Mouse (Mus musculus) left cerebral cortex, adult 11 months (tissue): Measurements from ENCODE around the gene Plekhg1.

Experiments
- DNase-seq: peaks from one replicate; pipeline ENCODE4 v3.0.0; 2022; ENCODE audit warnings: low spot score

Gene Plekhg1

DNA sequence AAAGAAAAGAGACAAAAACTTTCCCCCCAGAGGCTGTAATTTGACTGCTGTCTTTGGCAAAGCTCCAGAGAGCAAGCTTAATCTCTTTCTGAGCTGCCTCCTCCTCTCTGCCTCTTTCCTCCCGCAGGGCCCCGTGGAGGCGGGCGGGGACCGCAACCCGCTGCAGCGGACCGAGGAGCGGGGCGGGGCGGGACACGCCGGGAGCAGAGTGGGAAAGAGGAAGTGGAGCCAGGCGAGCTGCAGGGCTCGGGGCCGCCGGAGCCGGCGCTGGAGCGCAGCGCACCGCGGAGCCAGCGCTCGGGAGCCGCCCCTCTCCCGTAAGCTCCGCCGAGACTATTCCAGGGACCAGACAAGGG is at the start of gene Plekhg1:
Plekhg1 (plus strand) TSS at position 217 of the 356 bp plus-strand sequence.
- DNase-seq: peak; percentile 31

DNA sequence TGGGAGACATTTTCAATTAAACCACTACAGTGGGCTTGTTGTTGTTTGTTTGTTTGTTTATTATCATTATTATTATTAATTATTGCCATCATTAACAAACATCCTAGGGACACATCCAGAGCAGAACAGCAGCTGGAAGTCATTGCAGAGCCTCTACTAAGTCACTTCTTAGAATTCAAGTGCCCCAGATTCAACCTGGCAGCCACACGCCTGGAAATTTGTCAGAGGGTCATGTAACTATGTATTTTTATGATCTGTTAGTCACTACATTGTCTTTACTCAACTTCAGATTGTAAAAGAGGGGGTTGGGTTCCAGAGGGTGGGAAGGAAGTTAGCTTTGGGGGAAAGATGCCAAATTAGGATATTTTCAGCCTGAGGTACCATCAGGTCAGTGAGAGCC is 47.4 kb upstream of the Plekhg1 start:
- no peak for DNase-seq

DNA sequence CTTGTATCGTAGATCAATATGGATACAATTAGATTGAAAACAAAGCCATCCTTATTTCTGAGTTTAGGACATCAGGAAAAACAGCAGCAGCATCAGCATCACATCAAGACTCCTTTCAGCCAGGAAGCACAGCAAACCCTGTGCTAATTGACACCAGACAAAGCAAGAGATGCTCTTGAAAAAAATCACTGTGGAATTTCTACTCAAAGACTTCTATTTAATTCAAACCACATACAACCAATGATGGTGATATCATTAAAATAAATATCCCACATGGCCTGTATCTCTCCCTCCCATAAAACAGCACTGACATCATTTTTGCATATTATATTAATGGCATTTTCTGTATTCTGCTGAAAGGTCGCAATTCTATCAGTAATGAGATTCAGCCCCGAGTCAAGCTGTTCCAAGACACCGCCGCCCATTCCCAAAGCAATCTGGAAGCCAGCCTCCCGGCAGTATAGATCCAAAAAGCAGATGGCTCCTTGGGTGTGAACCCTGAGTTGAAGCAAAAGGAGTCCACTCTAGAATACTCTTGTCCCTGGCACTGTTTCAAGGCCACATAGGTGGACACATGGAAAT is 46.4 kb upstream of the Plekhg1 start:
- no peak for DNase-seq

DNA sequence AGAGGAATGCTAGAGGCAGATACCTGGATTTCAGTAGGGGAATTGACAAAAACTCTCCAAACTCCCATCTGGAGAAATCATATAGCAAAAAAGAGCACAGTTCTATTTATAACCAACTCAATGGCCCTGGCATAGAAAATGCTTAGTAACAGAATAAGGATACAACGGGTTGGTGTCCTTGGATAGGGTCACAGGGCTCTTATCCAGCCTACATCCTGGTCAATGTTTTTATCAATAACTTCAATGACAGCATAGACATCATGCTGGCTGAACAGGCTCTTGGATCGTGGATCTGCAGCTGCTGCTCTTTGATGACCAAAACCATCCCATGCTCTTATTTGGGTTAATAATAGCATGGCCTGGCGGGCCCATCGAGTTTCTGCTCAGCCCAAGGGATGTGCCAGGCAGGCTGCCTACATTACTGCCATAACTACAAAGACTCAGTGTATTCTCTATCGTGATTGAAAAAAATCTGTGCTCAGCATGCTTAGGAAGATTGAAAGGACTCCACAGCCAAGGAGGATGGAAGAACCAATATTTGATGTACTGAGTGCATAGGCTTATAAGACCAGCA is 44.7 kb upstream of the Plekhg1 start:
- DNase-seq: no peak

DNA sequence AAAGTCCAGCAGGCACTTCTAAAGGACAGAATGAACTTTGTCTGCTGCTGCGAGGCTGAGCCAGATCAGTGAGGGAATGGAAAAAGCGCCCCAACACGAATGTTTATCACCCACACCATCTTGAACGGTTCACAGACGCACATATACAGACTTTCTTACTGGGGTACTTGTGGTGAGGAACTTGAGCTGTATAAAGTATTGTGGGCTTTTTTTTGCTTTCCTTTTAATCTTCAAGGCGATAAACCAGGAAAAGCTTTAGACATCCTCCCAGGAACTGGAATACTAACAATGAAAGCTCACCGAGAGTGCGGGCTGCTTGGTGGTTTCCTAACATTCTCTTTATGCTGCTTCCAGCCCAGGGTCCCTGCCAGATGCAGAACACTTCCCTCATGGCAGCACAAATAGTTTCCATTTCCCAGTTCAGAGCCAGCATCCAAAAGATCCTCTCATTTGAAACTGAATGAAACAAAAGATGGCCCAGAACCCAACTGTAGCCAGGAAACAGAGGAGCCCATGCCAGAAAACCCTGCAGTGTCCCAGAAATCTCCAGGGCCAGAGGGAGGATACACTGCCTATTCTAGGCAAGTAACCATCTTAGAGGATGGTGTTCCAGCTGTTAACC is 43.3 kb upstream of the Plekhg1 start:
- peak; percentile 57 for DNase-seq

DNA sequence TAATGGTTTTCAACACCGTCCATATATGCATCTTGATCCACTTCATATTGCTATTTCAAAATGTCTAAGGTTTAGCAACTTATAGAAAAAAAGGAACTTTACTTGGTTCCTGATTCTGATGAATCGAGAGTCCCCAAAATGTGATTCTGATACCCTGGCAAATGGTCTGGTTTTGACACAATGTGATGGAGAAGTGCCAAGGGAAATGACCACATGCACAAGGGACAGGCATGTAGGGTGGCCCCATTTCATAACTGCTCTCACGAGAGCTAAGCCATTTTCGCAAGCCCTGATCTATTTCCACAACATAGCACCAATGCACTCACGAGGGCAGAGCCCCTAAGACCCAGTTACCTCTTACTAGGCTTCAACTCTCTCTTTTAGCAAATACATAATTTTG is 42.7 kb upstream of the Plekhg1 start:
- no peak for DNase-seq

DNA sequence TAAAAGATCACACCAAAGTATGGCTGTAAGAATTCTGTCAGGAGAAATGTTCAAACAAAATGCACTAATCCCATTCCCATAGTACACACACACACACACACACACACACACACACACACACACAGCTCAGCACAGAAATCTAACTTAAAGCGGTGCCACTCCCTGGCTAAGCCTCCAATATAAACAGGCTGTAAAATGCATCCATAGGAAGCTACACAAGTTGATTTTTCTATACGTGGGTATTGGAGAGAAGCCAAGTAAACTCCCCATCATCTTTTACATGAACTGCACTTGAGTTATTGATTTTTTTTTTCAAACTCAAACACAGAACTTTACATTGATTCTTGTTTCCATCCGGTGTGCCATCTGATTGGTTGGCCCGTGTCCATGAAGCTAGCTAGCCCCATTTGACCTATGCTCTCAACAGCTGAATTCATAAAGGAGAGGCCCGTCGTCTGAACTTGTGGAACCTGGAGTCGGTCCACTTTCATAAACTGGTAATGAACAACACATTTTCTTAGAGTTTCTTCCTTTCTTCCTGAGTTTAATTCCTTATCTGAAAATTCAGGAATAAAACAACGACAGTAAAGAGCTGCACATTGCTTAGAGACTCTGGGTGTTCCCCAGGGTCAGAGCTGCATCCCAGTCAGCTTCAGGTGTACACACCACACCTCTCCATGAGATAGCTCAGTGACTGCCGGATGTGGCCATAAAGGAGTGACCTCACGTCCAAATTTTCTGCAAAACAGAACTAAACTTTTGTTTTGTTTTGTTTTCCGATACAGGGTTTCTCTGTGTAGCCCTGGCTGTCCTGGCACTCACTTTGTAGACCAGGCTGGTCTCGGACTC is 39.7 kb upstream of the Plekhg1 start:
- no peak for DNase-seq

DNA sequence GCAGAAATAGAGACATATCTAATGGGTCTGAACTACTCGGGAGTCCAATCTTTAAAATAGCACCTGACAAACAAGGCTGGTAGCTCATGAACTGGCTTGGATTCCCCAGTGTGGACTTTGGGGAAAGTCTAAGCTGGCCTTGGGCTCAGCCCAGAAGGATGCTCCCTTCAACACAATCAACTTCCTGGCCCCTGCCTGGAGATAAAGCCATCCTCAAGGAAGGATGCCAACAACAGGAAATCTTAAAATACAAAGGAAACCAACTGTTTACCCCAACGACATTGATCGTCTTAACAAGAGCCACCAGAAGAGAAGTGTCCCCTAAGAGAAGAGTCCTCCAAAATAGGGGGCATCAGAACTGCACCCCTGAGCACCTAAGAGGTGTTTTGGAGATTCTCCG is 38.3 kb upstream of the Plekhg1 start:
- no peak for DNase-seq

DNA sequence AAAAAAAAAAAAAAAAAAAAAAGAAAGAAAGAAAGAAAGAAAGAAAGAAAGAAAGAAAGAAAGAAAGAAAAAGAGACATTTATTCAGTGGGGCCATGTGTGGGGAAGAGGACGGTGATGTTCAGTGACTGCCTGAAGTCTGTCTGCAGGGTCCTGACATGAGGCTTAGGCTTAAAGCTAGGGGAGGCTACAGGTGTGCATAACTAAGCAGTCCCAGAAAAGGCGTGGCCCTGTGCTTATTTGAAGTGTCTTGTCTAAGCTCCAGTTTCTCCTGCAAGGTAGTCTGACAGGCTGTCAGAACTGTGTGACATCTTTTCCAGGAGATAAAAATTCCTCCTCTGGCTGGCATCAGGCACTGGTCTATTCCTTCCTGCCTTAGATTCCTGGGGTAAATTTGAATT is 37.6 kb upstream of the Plekhg1 start:
- no peak for DNase-seq

DNA sequence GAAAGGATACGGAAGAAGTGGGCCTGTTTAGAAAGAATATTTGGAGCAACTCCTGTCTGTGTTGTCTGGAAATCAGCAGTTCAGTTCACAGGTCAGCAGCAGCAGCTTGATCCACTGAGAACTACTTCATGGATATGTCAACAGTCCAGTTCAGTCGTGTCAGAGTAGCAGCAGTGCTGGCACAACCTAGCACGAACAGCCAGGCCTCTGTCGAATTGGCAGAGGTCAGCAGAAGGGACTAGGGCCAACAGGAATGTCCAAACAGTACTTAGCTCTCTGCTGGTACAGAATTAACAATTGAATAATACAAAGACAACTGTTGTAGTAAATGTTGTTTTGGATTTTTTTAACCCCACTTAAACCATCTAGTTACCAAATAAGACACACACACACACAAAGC is 33.9 kb upstream of the Plekhg1 start:
- peak; percentile 32 for DNase-seq

DNA sequence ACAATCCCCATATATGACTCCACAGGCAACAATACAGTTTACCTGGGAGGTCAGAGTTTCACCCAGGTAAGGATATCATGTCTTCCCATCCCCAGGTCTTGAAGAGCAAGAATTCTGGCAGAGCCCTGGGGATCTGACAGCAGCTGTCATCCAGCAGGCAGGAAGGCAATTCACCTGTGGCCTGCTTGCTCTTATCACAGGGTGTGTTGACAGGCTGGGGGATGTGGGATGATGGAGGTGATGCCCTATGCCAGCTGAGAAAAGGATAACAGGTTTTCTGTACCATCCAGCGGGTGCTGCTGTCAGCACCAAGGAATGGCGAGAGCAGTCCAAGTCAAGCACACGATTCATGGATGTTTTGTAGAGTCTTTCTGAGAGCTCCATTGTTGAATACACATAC is 30.1 kb upstream of the Plekhg1 start:
- no peak for DNase-seq

DNA sequence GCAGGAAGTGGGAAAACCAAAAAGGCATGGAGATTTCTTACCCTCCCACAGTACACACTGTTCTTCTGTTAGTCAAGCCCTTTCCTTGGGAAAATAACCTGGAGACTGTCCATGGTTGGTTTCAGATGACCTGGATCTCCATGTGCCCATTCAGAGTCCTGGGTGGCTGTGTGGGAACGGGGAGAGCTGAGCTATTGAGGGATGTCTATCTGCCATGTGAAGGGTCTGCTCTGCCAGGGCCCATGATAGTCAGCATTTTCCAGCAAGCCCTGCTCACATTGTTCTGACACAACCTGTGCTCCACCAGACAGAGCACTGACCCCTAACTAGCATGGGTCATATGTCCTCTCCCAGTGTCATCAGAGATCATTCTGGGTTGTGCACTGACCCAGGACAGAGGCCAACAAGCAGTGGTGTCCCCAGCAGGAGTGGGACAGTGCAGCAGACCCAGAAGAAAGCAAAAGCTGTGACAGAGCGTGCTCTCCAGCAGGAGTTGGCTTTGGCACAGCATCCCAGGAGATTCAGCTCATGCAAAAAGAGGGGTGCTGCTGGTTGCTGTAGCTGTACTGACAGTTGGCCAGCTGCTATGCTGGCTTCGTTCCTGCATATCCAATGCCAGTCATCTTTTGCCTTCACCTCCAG is 24.7 kb upstream of the Plekhg1 start:
- DNase-seq: no peak

DNA sequence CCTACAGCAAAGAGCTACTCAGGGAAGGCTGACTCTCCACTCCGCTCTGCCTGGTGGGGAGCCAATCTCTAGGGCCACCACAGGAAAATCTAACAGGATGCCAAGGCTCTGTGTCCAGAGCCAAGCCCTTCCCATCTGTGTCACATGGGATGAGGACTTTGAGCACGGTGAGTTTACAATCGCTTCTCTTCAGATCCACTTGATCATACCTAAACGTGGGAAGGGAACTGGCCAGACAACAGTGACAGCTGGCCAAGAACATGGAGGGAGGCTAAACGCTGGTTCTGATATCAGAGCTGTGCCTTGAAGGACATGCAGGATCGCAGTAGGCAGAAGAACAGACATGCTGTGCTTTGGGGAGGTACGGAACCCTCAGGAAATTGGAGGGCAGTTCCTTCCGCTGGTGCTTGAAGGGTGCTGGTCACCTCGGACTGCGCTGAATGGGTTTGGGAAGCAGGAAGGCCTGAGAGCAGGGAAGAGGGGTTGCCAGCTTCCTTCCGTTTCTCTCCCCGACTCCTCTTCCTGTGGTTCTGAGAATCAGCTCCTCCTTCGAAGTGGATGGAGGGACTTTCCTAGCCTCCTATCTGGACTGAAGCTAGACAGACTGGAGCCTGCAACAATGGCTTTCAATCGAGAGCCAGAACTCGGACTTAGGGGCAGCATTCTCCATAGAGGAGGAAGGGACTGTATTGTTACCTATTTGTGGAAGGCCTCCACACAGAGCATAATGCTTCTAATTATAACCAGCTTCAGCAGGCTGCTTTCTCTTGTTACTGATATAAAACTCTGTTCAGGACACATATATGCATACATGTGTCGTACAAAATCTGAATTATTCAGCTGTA is 21.9 kb upstream of the Plekhg1 start:
- DNase-seq: no peak

DNA sequence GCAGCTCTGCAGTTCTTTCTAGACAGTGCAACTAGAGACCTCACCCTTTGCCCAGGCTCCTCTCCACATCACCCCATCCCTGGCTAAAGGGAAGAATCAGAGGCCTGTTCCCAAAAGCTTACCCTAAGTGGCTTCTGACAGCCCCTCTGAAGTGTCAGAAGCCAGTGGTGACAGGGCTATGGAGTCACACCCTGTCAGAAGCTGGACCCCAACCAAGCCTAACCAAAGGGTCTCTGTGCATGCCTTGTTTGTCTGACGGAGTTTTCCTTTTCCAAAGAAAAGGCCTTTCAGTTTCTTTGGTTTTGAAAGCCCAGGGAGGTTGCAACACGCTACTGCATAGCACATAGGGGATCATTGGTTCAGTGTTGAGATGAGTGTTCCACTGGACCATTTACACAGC is 19.9 kb upstream of the Plekhg1 start:
- no peak for DNase-seq

DNA sequence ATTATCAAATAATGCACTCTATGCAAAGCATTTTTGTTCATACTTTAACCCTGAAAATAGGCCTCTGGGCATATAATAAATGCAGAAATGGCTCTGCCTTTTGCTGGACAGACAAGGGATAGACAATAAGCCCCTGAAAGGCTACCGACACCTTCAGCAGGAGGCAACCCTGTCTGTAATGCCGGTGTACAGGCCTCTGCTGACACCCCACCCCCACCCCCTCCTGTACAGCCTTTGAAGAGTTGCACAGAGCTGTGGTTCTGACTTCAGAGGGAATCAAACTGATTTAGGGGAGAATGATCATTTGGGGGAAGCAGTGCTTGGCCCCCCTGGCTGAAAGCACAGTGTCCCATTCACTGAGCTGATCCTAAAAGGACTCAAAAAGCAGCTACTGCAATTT is 17.8 kb upstream of the Plekhg1 start:
- no peak for DNase-seq

DNA sequence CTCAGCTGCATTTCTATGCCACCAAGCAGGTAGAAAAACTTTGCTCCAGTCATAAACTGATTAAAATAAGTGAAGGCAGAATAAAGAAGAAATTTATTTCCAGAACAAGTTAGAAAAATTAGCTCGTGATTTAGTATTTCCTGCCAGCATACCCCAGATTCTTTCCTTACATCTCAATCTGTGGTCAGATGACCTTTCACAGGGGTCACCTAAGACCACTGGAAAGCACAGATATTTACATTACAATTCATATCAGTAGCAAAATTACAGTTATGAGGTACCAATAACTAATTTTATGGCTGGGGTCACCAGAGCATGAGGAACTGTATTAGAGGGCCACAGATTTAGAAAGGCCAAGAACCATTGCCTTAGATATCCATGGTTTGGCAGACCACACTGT is 15.5 kb upstream of the Plekhg1 start:
- DNase-seq: no peak

DNA sequence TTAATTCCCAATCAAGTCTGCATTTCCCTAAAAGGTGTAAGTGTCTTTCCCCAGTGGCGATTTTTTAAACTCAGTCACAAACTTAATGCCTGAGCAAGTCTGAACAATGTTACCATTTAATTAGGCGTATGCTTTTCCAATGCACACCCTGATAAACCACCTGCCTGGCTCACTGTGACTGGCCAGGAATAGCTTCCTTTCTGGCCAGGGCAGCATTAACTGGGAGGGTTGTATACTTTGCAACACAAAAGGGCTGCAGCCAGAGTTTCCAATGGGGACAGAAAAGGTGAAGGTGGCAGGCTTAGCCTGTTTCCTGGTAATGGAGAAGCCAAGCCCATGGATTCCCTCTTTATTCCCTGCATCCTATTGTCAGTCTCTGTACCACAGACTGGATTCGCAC is 10.5 kb upstream of the Plekhg1 start:
- no peak for DNase-seq

DNA sequence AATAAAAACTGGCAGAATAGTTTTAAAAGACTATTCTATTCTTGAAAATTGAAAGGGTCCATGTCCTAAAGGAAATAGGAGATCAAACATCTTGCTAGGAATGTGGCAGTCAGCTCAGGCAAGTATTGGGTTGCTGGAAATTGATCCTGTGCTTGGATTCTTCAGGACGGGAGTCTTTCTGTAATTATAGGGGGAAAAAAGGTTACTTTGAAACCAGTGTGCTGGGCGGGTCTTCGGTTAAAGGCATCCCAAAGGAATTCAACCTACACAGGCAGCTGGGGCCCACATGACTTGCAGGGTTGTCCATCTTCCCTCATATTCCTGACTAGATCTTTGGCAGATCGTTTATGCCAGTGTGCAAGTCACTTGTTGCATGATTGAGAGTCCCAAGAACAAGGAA is 9.8 kb upstream of the Plekhg1 start:
- no peak for DNase-seq

DNA sequence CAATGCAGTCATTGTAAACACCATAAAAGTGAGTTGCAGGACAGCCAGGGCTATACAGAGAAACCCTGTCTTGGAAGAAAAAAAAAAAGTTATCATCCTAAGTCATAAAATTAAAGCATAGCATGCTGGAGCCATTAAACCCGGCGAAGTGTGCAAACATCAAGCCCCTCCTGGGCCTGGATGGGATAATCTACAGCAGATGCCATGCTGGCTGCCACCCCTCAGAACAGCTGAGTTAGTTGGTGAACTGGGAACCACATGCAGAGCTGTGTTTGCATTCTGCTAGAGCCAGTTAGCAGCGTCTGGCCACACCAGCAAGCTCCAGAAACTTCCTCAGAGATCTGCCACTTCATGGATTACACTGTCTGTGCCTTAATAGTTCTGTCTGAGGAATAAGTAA is 3.1 kb upstream of the Plekhg1 start:
- no peak for DNase-seq

DNA sequence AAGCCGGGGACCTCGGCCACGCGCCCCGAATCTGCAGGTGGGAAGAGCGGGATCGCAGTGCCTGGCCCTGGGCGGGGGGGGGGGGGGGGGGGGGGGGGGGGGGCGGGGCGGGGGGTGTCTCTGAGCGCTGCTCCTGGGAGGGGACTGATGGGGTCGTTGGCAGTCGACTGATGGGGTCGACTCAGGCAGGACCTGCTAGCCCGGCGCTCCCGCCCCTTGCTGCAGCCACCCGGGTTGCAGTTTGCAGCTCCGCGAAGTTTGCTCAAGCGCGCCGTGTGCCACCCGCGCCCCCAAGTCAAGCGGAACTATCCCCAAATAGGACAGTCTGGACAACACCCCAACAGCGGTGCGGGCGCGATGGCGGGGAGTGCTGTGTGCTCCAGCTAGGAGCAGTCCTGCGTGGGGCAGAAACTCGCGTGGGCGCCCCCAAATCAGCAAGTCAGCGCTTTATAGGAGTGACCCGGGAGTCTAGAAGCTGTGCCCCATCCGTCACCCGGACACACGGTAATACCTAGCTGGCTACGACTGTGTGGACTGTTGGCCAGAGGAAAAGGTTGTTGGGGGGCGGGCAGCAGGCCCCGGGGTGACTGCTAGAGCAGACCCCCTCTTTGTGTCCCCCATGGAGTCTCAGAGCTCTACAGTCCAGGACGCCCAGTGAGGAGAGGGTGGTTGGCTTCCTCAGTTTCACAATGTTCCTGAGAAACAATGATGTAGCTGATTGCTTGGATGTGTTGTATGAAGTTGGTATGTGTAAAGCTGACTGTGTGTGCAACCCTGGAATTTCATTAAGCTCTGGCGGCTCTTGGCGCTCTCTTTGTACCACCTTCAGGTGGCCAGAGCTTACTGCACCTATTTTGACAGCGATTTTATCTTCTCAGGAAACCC is 582 bp downstream of the Plekhg1 start:
- DNase-seq: no peak

DNA sequence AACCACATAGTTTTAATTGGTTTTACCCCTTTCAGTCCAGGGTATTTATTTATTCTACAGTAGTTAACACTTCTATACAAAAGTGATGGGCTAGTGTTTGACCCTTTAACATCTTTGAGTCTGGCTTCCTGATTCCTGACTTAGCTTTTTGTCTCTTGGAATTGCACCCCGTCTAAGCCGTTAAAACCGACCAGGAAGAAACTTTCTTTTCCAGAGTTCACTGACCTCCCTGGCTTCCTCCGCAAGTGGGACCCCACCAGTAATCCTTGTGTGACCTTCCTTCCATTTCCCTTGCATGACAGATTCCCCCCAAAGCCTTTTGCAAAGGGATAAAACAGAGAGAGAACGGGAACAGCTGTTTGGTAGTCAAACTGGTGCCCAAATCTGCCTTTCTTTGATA is 1.6 kb downstream of the Plekhg1 start:
- no peak for DNase-seq
